Mouse (Mus musculus) embryonic facial prominence, embryonic 12.5 days (tissue): ENCODE measurements at regions not wholly inside any gene's neighbourhood (a gene's known extent, or its start where the extent isn't known, plus 50 kb on each side); places are given as distances from the start of the nearest gene placed in this dataset.
"Not testable (repeated sequence)": the region's sequence is repeated elsewhere in the genome, so short reads cannot be mapped to it uniquely, and the experiment has no call there.

Experiments used
- ATAC-seq: fragments of 200-750 bp; cut with Nextera tagmentation; 2 replicates; pipeline ENCODE4 v1.8.0; 2017; ENCODE audit not compliant: insufficient number of reproducible peaks, insufficient read depth, low FRiP score, low TSS enrichment
- H3K27ac ChIP-seq: fragments of 300-500 bp; sonication (generic); 2 replicates; pipeline ENCODE4 v1.5.1; 2016; ENCODE audit warnings: mild to moderate bottlenecking
- H3K27me3 ChIP-seq: fragments of 300-500 bp; sonication (generic); 2 replicates; pipeline ENCODE4 v1.6.1; 2016; ENCODE audit warnings: mild to moderate bottlenecking, moderate library complexity
- H3K36me3 ChIP-seq: fragments of 300-500 bp; sonication (generic); 2 replicates; pipeline ENCODE4 v1.6.1; 2016; ENCODE audit warnings: mild to moderate bottlenecking
- H3K4me1 ChIP-seq: fragments of 300-500 bp; sonication (generic); 2 replicates; pipeline ENCODE4 v1.6.1; 2016
- H3K4me2 ChIP-seq: fragments of 300-500 bp; sonication (generic); replicated peaks from 2 replicates; pipeline ENCODE4 v1.6.1; 2016; ENCODE audit warnings: mild to moderate bottlenecking, moderate library complexity
- H3K4me3 ChIP-seq: fragments of 300-500 bp; sonication (generic); 2 replicates; pipeline ENCODE4 v1.5.1; 2016; ENCODE audit warnings: mild to moderate bottlenecking
- H3K9ac ChIP-seq: fragments of 300-500 bp; sonication (generic); 2 replicates; pipeline ENCODE4 v1.6.1; 2016; ENCODE audit warnings: mild to moderate bottlenecking, moderate library complexity
- H3K9me3 ChIP-seq: fragments of 300-500 bp; sonication (generic); 2 replicates; pipeline ENCODE4 v1.6.1; 2016; ENCODE audit warnings: mild to moderate bottlenecking, moderate library complexity
- WGBS: fragments of 180-500 bp; shearing (Covaris S2); methylation state at CpG from one replicate; pipeline ENCODE4 v1.1.7; 2016; 5-methylcytosine and 5-hydroxymethylcytosine counted together

- Histone ChIP-seq H3K9ac (no peak overlapping the region), H3K4me3 (no peak overlapping the region), H3K27me3 (no peaks in the 10 kb centered on the region), H3K9me3 (no peaks in the 10 kb centered on the region), H3K27ac (no peak overlapping the region), H3K4me2 (no peak overlapping the region), H3K4me1 (no peaks in the 10 kb centered on the region), H3K36me3 (no peaks in the 10 kb centered on the region)
- no peak for ATAC-seq
- WGBS: 86% methylated on average over 4 of the region's 4 CpGs
Measured at GRCm38 (mm10) chr10:16171251-16171650, 1453.2 kb upstream of the Gje1 start.

- not testable (repeated sequence) for ATAC-seq, H3K27me3 ChIP-seq, H3K36me3 ChIP-seq, H3K4me3 ChIP-seq, H3K4me2 ChIP-seq, H3K27ac ChIP-seq, H3K9ac ChIP-seq, H3K4me1 ChIP-seq, H3K9me3 ChIP-seq
- 81% methylated on average over 6 of the region's 6 CpGs for WGBS
Measured at GRCm38 (mm10) chr10:16159542-16159941, 1441.5 kb upstream of the Gje1 start.

GRCm38 (mm10) chr10:16158445-16158844 is 1440.4 kb upstream of the Gje1 start:
- Histone ChIP-seq H3K36me3 (no peaks in the 10 kb centered on the region), H3K9me3 (no peaks in the 10 kb centered on the region), H3K4me3 (no peak overlapping the region), H3K9ac (no peak overlapping the region), H3K4me1 (no peaks in the 10 kb centered on the region), H3K27ac (no peak overlapping the region), H3K27me3 (no peaks in the 10 kb centered on the region), H3K4me2 (no peak overlapping the region)
- WGBS: 85% methylated on average over 3 of the region's 3 CpGs
- ATAC-seq: no peak

GRCm38 (mm10) chr10:16156954-16157353 is 1438.9 kb upstream of the Gje1 start:
- Histone ChIP-seq H3K4me1 (no peaks in the 10 kb centered on the region), H3K4me3 (no peak overlapping the region), H3K9ac (no peak overlapping the region), H3K4me2 (no peak overlapping the region), H3K27ac (no peak overlapping the region), H3K27me3 (no peaks in the 10 kb centered on the region), H3K9me3 (no peaks in the 10 kb centered on the region), H3K36me3 (no peaks in the 10 kb centered on the region)
- 84% methylated on average over 5 of the region's 5 CpGs for WGBS
- no peak for ATAC-seq

GRCm38 (mm10) chr10:16148991-16149390 is 1431.0 kb upstream of the Gje1 start:
- 93% methylated on average over 3 of the region's 3 CpGs for WGBS
- no peak overlapping the region for H3K9ac ChIP-seq
- H3K27ac ChIP-seq: no peak overlapping the region
- no peak overlapping the region for H3K4me3 ChIP-seq
- no peaks in the 10 kb centered on the region for H3K36me3 ChIP-seq
- no peaks in the 10 kb centered on the region for H3K9me3 ChIP-seq
- no peak overlapping the region for H3K4me2 ChIP-seq
- no peak for ATAC-seq
- no peaks in the 10 kb centered on the region for H3K4me1 ChIP-seq
- no peaks in the 10 kb centered on the region for H3K27me3 ChIP-seq

DNA sequence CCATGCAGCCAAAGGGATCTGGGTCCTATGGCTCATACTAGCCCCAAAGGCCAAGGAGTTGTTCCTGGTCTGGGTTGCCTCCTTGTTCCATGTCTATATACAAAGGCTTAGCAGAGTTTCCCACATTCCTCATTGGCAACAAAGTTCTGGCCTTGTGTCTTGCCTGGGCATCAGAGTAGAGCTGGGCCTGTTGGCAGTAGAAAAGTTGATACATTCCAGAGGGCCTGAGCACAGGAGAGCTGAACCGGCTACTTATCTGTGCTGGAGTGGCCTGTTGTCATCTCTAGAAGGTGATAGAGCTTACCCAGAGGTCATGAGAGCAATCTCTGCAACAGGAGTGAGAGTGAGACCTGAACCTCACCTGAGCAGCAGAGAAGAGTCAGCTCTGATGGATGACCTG is 1427.4 kb upstream of the Gje1 start:
- Histone ChIP-seq H3K4me2 (no peak overlapping the region), H3K4me3 (no peak overlapping the region), H3K4me1 (no peaks in the 10 kb centered on the region), H3K27me3 (no peaks in the 10 kb centered on the region), H3K9ac (no peak overlapping the region), H3K36me3 (no peaks in the 10 kb centered on the region), H3K9me3 (no peaks in the 10 kb centered on the region), H3K27ac (no peak overlapping the region)
- no peak for ATAC-seq
- 68% methylated on average over 1 of the region's 1 CpGs for WGBS

DNA sequence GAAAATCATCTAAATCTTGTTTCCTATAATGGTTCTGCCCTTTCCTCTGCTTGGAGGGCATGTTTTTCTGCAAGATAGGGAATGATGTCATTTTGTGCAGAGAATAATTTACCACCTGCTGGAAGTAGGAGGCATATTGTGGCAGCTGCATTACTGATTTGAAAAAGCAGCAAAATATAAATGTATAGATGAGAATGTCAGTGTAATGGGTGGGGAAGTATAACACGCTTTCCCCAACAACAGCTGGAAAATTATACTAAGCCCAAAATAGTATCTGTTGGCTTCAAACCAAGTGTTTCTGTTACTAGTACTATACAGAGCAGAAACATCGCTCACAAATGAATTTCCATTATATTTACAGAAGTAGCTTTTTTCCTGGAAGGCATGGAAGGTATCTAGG is 1405.9 kb upstream of the Gje1 start:
- WGBS: 75% methylated on average over 2 of the region's 2 CpGs
- Histone ChIP-seq H3K9ac (no peak overlapping the region), H3K4me3 (no peak overlapping the region), H3K36me3 (no peaks in the 10 kb centered on the region), H3K27ac (no peak overlapping the region), H3K4me2 (no peak overlapping the region), H3K9me3 (no peaks in the 10 kb centered on the region), H3K4me1 (no peaks in the 10 kb centered on the region), H3K27me3 (no peaks in the 10 kb centered on the region)
- ATAC-seq: no peak

DNA sequence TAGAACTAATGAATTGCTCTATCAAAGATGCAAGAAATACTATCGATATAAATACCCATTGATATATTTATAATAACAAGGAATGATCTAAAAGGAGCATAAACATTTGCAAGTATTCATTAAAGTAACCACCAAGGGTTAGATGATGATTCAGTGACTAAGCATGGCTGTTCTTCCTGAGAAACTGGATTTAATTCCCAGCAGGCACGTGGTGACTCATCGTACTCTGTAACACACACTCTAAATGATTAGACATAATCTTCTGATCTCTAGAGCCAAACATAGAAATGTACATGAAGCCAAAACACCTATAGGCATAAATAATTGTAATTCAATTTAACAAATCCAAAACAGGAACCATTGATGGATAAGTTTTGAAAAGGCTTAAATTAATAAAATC is 1370.2 kb upstream of the Gje1 start:
- no peak overlapping the region for H3K4me2 ChIP-seq
- H3K4me3 ChIP-seq: no peak overlapping the region
- no peak for ATAC-seq
- no peak overlapping the region for H3K27ac ChIP-seq
- no peaks in the 10 kb centered on the region for H3K9me3 ChIP-seq
- H3K27me3 ChIP-seq: no peaks in the 10 kb centered on the region
- H3K9ac ChIP-seq: no peak overlapping the region
- no peaks in the 10 kb centered on the region for H3K36me3 ChIP-seq
- no peaks in the 10 kb centered on the region for H3K4me1 ChIP-seq
- WGBS: 73% methylated on average over 3 of the region's 3 CpGs

DNA sequence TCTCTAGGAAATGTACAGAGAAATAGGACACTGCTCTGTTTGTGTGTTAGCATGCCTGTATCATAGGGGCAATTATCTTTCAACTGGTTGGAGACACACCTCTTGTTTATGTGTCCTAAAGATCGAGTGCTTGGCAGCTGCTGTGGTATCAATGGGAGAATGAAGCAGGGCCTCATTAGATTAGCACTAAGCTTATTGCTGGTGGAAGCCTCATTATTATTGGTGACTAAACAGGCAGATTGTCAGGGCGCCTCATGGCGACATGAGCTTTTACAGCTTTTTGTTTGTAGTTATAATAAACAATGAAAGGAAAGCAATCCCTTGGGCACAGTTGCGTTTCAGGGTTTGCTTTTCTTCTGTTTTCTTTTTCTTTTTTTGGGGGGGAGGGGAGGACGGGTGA is 1335.0 kb upstream of the Gje1 start:
- no peak overlapping the region for H3K4me3 ChIP-seq
- no peaks in the 10 kb centered on the region for H3K27me3 ChIP-seq
- H3K4me1 ChIP-seq: no peaks in the 10 kb centered on the region
- H3K9me3 ChIP-seq: no peaks in the 10 kb centered on the region
- 50% methylated on average over 5 of the region's 5 CpGs for WGBS
- H3K9ac ChIP-seq: no peak overlapping the region
- no peaks in the 10 kb centered on the region for H3K36me3 ChIP-seq
- 0 out of 2 replicates have a peak, but pooled peaks have one; percentile 15 for ATAC-seq
- H3K4me2 ChIP-seq: no peak overlapping the region
- no peak overlapping the region for H3K27ac ChIP-seq

DNA sequence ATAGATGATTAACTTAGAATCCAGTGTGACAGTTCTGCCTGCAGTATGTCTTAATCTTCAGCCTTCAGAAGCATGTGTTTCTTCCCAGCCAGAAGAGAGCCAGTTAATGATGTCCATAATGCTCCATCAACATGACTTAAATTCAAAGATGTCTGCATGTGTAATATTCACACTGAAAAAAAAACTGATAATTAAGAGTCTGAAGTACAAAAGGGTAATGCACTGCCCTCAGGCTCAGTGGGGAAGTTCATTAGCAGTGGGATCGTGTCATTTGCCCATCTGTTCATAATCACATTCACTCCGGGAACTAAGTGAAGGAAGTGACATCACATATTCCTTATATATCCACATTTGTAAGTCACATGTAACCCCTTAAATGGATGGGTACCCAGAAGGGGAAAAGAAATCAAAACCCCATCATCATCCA is 1334.5 kb upstream of the Gje1 start:
- Histone ChIP-seq H3K9ac (no peak overlapping the region), H3K27ac (no peak overlapping the region), H3K27me3 (no peaks in the 10 kb centered on the region), H3K4me3 (no peak overlapping the region), H3K4me2 (no peak overlapping the region), H3K9me3 (no peaks in the 10 kb centered on the region), H3K4me1 (no peaks in the 10 kb centered on the region), H3K36me3 (no peaks in the 10 kb centered on the region)
- ATAC-seq: no peak
- WGBS: 40% methylated on average over 2 of the region's 2 CpGs

DNA sequence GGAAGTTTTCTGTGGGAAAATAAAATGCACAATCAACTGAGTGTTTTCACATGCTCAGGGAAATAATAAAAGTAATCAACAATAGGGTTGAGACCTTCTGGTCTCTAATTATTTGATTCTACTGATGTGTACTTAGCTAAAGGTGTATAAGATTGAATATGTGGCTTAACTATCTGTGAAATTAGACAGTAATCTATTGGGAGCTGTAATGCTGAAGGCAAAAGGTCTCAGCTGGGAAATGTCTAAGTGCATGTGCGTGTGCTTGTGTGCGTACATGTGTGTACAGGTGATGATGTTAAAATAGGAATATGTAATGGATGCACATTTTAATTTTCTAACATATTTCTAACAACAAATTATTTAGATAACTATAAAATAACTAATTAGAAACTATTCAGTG is 1318.2 kb upstream of the Gje1 start:
- H3K9me3 ChIP-seq: no peaks in the 10 kb centered on the region
- no peaks in the 10 kb centered on the region for H3K4me1 ChIP-seq
- no peak overlapping the region for H3K27ac ChIP-seq
- no peak overlapping the region for H3K4me3 ChIP-seq
- H3K9ac ChIP-seq: no peak overlapping the region
- WGBS: 100% methylated on average over 2 of the region's 2 CpGs
- H3K36me3 ChIP-seq: no peaks in the 10 kb centered on the region
- H3K4me2 ChIP-seq: no peak overlapping the region
- ATAC-seq: no peak
- no peaks in the 10 kb centered on the region for H3K27me3 ChIP-seq

- Histone ChIP-seq H3K27me3 (no peaks in the 10 kb centered on the region), H3K4me1 (no peaks in the 10 kb centered on the region), H3K27ac (no peak overlapping the region), H3K4me2 (no peak overlapping the region), H3K9me3 (no peaks in the 10 kb centered on the region), H3K4me3 (no peak overlapping the region), H3K36me3 (no peaks in the 10 kb centered on the region), H3K9ac (no peak overlapping the region)
- ATAC-seq: no peak
Measured at GRCm38 (mm10) chr10:16033096-16033495, 1315.1 kb upstream of the Gje1 start.

DNA sequence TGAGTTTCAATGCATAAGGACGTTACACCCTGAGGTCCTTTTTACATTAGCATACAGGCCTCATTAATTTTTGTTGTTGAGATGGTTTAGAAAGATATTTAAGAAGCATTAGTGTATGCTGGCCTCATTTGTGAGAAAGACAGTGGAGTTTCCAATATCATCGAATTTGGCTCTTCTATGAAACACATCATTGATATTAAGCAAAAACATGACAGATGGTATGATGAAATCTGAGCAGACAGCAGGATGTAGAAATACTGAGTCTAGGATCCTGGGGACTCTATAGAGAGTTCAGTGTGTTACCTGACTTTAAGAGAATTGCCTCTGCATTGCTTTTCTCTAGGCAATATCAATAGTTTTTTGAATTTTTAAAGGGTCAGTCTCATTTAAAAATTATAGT is 1312.8 kb upstream of the Gje1 start:
- H3K9ac ChIP-seq: no peak overlapping the region
- no peak for ATAC-seq
- H3K27me3 ChIP-seq: no peaks in the 10 kb centered on the region
- H3K9me3 ChIP-seq: no peaks in the 10 kb centered on the region
- no peaks in the 10 kb centered on the region for H3K36me3 ChIP-seq
- H3K27ac ChIP-seq: no peak overlapping the region
- H3K4me3 ChIP-seq: no peak overlapping the region
- H3K4me2 ChIP-seq: no peak overlapping the region
- H3K4me1 ChIP-seq: no peaks in the 10 kb centered on the region
- WGBS: 76% methylated on average over 2 of the region's 2 CpGs
